Mouse (Mus musculus): ENCODE measurements at regions not wholly inside any gene's neighbourhood (a gene's known extent, or its start where the extent isn't known, plus 50 kb on each side); places are given as distances from the start of the nearest gene placed in this dataset.

DNA sequence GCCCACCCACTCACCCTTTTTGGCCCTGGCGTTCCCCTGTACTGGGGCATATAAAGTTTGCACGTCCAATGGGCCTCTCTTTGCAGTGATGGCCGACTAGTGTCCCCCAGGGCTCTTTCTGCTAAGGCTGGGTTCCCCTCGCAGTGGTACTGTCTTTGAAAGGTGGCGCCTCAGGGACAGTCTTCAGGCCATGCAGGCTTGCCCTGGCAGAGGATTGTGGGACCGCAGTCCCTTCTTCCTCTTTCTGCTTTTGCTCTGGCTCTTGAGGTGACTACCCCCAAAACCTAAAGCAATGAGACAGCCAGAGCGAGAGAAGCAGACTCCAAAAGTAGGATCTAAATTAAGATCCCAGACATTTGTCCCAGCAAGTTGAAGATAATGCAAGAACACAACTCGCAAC is 93.5 kb upstream of the Tbl1xr1 start:
- TF ChIP-seq CTCF (conservative IDR thresholded peaks at IDR 0.05 in 1 of 2, IDR thresholded peaks at IDR 0.05 in 1 of 2; ENCODE audit: low read depth in 2 of 2, low read length in 2 of 2) (no peak), SMC3 (IDR thresholded peaks at IDR 0.05; ENCODE audit: low read depth, low read length) (no peak), SIN3A (IDR thresholded peaks at IDR 0.05; ENCODE audit: low read length) (no peak), EP300 (IDR thresholded peaks at IDR 0.05; ENCODE audit: low read length) (no peak), MXI1 (IDR thresholded peaks at IDR 0.05; ENCODE audit: low read depth, low read length) (no peak), ZC3H11A (IDR thresholded peaks at IDR 0.05; ENCODE audit: low read depth, low read length) (no peak), HCFC1 (IDR thresholded peaks at IDR 0.05; ENCODE audit: low read depth, low read length) (no peak), CHD2 (IDR thresholded peaks at IDR 0.05; ENCODE audit: low read length) (no peak), RAD21 (IDR thresholded peaks at IDR 0.05; ENCODE audit: low read depth, low read length) (no peak), GABPA (IDR thresholded peaks at IDR 0.05; ENCODE audit: insufficient replicate concordance, low read depth, low read length) (no peak)

Data from CH12.LX (cell line).